Mouse (Mus musculus): ENCODE results near the gene Musk. TPM values are rescaled to one million over a fixed set of nuclear protein-coding genes. Genes with fewer than 3 reads are reported as not detected.
"Not testable (repeated sequence)": the region's sequence is repeated elsewhere in the genome, so short reads cannot be mapped to it uniquely, and the experiment has no call there.

Musk gene
- polyA plus RNA-seq (2015; fragmentation: Nextera tagmentation; extraction: Ambion mirVana), result 9.2 and 9.8 TPM in 2 replicates

- 65% methylated on average over 11 of the region's 11 CpGs for WGBS
- Histone ChIP-seq H3K27me3 (no peaks in the 10 kb centered on the region), H3K27ac (peak within 1 kb of the TSS; percentile 56; the same call in 1 of the 2 replicates), H3K36me3 (no peaks in the 10 kb centered on the region), H3K4me2 (replicated peaks) (peak within 1 kb of the TSS; percentile 42), H3K9me3 (no peaks in the 10 kb centered on the region), H3K9ac (no peak within 1 kb of the TSS), H3K4me3 (peak within 1 kb of the TSS; percentile 17), H3K4me1 (peaks cover 9% of the 10 kb centered on the region; the same call in 1 of the 2 replicates)
- peak; percentile 51 for ATAC-seq (ENCODE audit: low FRiP score, low read depth)
These were observed at the start of gene Musk for GRCm38 (mm10) chr4:58285687-58286086. Gene Musk (plus strand): TSS chr4:58285960.

GRCm38 (mm10) chr4:58240416-58240815 is 45.3 kb upstream of the Musk start:
- no peak overlapping the region for H3K4me3 ChIP-seq
- no peak overlapping the region for H3K9ac ChIP-seq
- no peaks in the 10 kb centered on the region for H3K27me3 ChIP-seq
- no peak overlapping the region for H3K27ac ChIP-seq
- no peaks in the 10 kb centered on the region; the same call in 1 of the 2 replicates for H3K9me3 ChIP-seq
- no peaks in the 10 kb centered on the region for H3K36me3 ChIP-seq
- H3K4me2 ChIP-seq (replicated peaks), result no peak overlapping the region
- H3K4me1 ChIP-seq, result no peaks in the 10 kb centered on the region
- 73% methylated on average over 7 of the region's 7 CpGs for WGBS
- no peak for ATAC-seq (ENCODE audit: low FRiP score, low read depth)

GRCm38 (mm10) chr4:58245544-58245943 is 40.2 kb upstream of the Musk start:
- H3K36me3 ChIP-seq, result no peaks in the 10 kb centered on the region
- no peak overlapping the region for H3K27ac ChIP-seq
- H3K9ac ChIP-seq, result no peak overlapping the region
- H3K9me3 ChIP-seq, result no peaks in the 10 kb centered on the region
- no peak overlapping the region for H3K4me2 ChIP-seq (replicated peaks)
- 100% methylated on average over 1 of the region's 1 CpGs for WGBS
- H3K4me3 ChIP-seq, result no peak overlapping the region
- no peak for ATAC-seq (ENCODE audit: low FRiP score, low read depth)
- no peaks in the 10 kb centered on the region for H3K27me3 ChIP-seq
- H3K4me1 ChIP-seq, result no peaks in the 10 kb centered on the region

- Histone ChIP-seq H3K4me3 (no peak overlapping the region), H3K27me3 (no peaks in the 10 kb centered on the region), H3K4me1 (no peaks in the 10 kb centered on the region), H3K9me3 (no peaks in the 10 kb centered on the region), H3K9ac (no peak overlapping the region), H3K36me3 (no peaks in the 10 kb centered on the region), H3K4me2 (replicated peaks) (no peak overlapping the region), H3K27ac (no peak overlapping the region)
- ATAC-seq (ENCODE audit: low FRiP score, low read depth), result no peak
- WGBS, result 90% methylated on average over 3 of the region's 3 CpGs
These were observed 33.4 kb upstream of the Musk start for GRCm38 (mm10) chr4:58252381-58252780.

GRCm38 (mm10) chr4:58253410-58253809 is 32.4 kb upstream of the Musk start:
- H3K27ac ChIP-seq, result no peak overlapping the region
- H3K4me2 ChIP-seq (replicated peaks), result no peak overlapping the region
- H3K4me1 ChIP-seq, result no peaks in the 10 kb centered on the region
- no peaks in the 10 kb centered on the region for H3K36me3 ChIP-seq
- no peak overlapping the region for H3K9ac ChIP-seq
- H3K4me3 ChIP-seq, result no peak overlapping the region
- no peaks in the 10 kb centered on the region for H3K9me3 ChIP-seq
- no peak for ATAC-seq (ENCODE audit: low FRiP score, low read depth)
- no peaks in the 10 kb centered on the region for H3K27me3 ChIP-seq
- 28% methylated on average over 5 of the region's 5 CpGs for WGBS

- H3K4me1 ChIP-seq; H3K9me3 ChIP-seq; H3K4me3 ChIP-seq; H3K4me2 ChIP-seq (replicated peaks); H3K27me3 ChIP-seq; H3K27ac ChIP-seq; H3K36me3 ChIP-seq; ATAC-seq (ENCODE audit: low FRiP score, low read depth); H3K9ac ChIP-seq: not testable (repeated sequence)
- 93% methylated on average over 21 of the region's 21 CpGs for WGBS
These were observed 25.0 kb upstream of the Musk start for GRCm38 (mm10) chr4:58260767-58261166.

- no peak overlapping the region for H3K4me3 ChIP-seq
- H3K27me3 ChIP-seq, result no peaks in the 10 kb centered on the region
- no peak overlapping the region for H3K4me2 ChIP-seq (replicated peaks)
- peaks cover 13% of the 10 kb centered on the region for H3K4me1 ChIP-seq
- no peaks in the 10 kb centered on the region for H3K9me3 ChIP-seq
- H3K36me3 ChIP-seq, result no peaks in the 10 kb centered on the region
- no peak overlapping the region for H3K9ac ChIP-seq
- WGBS, result 53% methylated on average over 7 of the region's 7 CpGs
- no peak overlapping the region for H3K27ac ChIP-seq
- ATAC-seq (ENCODE audit: low FRiP score, low read depth), result no peak; the same call in 1 of the 2 replicates
These were observed 19.5 kb upstream of the Musk start for GRCm38 (mm10) chr4:58266294-58266693.

GRCm38 (mm10) chr4:58268897-58269542 is 16.7 kb upstream of the Musk start:
- no peaks in the 10 kb centered on the region for H3K36me3 ChIP-seq
- 65% methylated on average over 4 of the region's 4 CpGs for WGBS
- no peak overlapping the region for H3K4me2 ChIP-seq (replicated peaks)
- no peaks in the 10 kb centered on the region for H3K27me3 ChIP-seq
- no peak overlapping the region for H3K4me3 ChIP-seq
- H3K4me1 ChIP-seq, result peaks cover 29% of the 10 kb centered on the region
- no peak for ATAC-seq (ENCODE audit: low FRiP score, low read depth)
- H3K27ac ChIP-seq, result no peak overlapping the region
- no peaks in the 10 kb centered on the region for H3K9me3 ChIP-seq
- no peak overlapping the region for H3K9ac ChIP-seq

- no peaks in the 10 kb centered on the region for H3K9me3 ChIP-seq
- ATAC-seq (ENCODE audit: low FRiP score, low read depth), result no peak
- peaks cover 29% of the 10 kb centered on the region for H3K4me1 ChIP-seq
- no peak overlapping the region for H3K27ac ChIP-seq
- no peak overlapping the region for H3K4me3 ChIP-seq
- no peaks in the 10 kb centered on the region for H3K27me3 ChIP-seq
- H3K4me2 ChIP-seq (replicated peaks), result no peak overlapping the region
- no peak overlapping the region for H3K9ac ChIP-seq
- 93% methylated on average over 2 of the region's 2 CpGs for WGBS
- no peaks in the 10 kb centered on the region for H3K36me3 ChIP-seq
These were observed 15.8 kb upstream of the Musk start for GRCm38 (mm10) chr4:58269961-58270360.

- Histone ChIP-seq H3K9me3 (no peaks in the 10 kb centered on the region), H3K9ac (no peak overlapping the region), H3K27ac (no peak overlapping the region), H3K4me2 (replicated peaks) (no peak overlapping the region), H3K27me3 (no peaks in the 10 kb centered on the region), H3K4me3 (no peak overlapping the region), H3K36me3 (no peaks in the 10 kb centered on the region), H3K4me1 (peaks cover 29% of the 10 kb centered on the region)
- 92% methylated on average over 1 of the region's 1 CpGs for WGBS
- no peak for ATAC-seq (ENCODE audit: low FRiP score, low read depth)
These were observed 14.8 kb upstream of the Musk start for GRCm38 (mm10) chr4:58270956-58271355.

- Histone ChIP-seq H3K4me1 (peaks cover 29% of the 10 kb centered on the region), H3K27ac (peak overlapping the region; percentile 22; the same call in 1 of the 2 replicates), H3K9me3 (no peaks in the 10 kb centered on the region), H3K9ac (no peak overlapping the region), H3K27me3 (no peaks in the 10 kb centered on the region), H3K4me3 (no peak overlapping the region), H3K36me3 (no peaks in the 10 kb centered on the region), H3K4me2 (replicated peaks) (0 out of 2 replicates have a peak overlapping the region, but pooled peaks have one; percentile 19)
- 27% methylated on average over 10 of the region's 10 CpGs for WGBS
- peak; percentile 81; the same call in 1 of the 2 replicates for ATAC-seq (ENCODE audit: low FRiP score, low read depth)
These were observed 14.1 kb upstream of the Musk start for GRCm38 (mm10) chr4:58271504-58272162.

- ATAC-seq (ENCODE audit: low FRiP score, low read depth), result no peak
- Histone ChIP-seq H3K4me2 (replicated peaks) (no peak overlapping the region), H3K4me3 (no peak overlapping the region), H3K9me3 (no peaks in the 10 kb centered on the region), H3K27me3 (no peaks in the 10 kb centered on the region), H3K4me1 (peaks cover 21% of the 10 kb centered on the region), H3K9ac (no peak overlapping the region), H3K27ac (no peak overlapping the region), H3K36me3 (no peaks in the 10 kb centered on the region)
- 70% methylated on average over 8 of the region's 8 CpGs for WGBS
These were observed 10.4 kb upstream of the Musk start for GRCm38 (mm10) chr4:58275261-58275895.

Data from limb, embryonic 13.5 days (tissue).